Comparison of ENCODE assay signal across 8 mouse cellular contexts in the genomic region with DNA sequence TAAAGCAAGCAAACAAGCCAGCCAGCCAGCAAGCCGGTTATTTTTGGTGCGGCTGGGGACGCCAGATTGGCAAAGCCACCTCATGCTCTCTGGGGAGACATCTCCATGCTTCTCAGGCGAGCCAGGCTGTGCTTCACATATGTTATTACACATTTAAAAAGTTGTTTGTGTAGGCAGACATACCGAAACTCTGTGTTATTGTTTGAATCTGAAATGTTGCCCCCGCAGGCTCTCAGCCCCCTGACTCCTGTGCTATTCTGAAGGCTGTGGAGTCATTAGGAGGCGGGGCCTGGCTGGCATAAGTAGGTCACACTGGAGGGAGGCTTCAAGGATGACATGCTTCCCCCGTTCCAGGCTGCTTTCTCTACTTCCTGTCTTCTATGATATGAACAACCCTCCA.
DNase-seq lines count a peak whose midpoint lies in the region.

No protein-coding gene starts in this region.

- peak; percentile 45 for DNase-seq in gastrocnemius, adult 18-20 months (ENCODE audit: low spot score)
- DNase-seq in gastrocnemius, postnatal 4 days (ENCODE audit: low spot score in 2 of 2): no peak
- peak; percentile 16 for DNase-seq in adrenal gland, postnatal 25 days
- DNase-seq in frontal cortex, postnatal 36 days (ENCODE audit: low spot score in 2 of 2): peak; percentile 45 to 48
- DNase-seq in left cerebral cortex, postnatal 36 days (ENCODE audit: low spot score in 2 of 2): peak; percentile 31 to 32
- no peak for DNase-seq in urinary bladder, postnatal 25 days (ENCODE audit: low spot score)
- DNase-seq in natural killer cell, adult 2 months (ENCODE audit: low spot score in 2 of 2): no peak
- no peak for DNase-seq in lung, adult 18-20 months

- intact Hi-C loops in left cerebral cortex, postnatal 36 days (cut with DNase I): no loop called here

Comparison
In these comparisons a context has a peak if more than half of its experiments do, and no peak if none do; other contexts are left out.
1. DNase-seq: peak in gastrocnemius, adult 18-20 months (single experiment), adrenal gland, postnatal 25 days (single experiment), frontal cortex, postnatal 36 days (2 of 2) and left cerebral cortex, postnatal 36 days (2 of 2); none in gastrocnemius, postnatal 4 days (0 of 2), urinary bladder, postnatal 25 days (single experiment), natural killer cell, adult 2 months (0 of 2) and lung, adult 18-20 months (0 of 2).